Mouse (Mus musculus): ENCODE results near the gene Zfp580.

DNA sequence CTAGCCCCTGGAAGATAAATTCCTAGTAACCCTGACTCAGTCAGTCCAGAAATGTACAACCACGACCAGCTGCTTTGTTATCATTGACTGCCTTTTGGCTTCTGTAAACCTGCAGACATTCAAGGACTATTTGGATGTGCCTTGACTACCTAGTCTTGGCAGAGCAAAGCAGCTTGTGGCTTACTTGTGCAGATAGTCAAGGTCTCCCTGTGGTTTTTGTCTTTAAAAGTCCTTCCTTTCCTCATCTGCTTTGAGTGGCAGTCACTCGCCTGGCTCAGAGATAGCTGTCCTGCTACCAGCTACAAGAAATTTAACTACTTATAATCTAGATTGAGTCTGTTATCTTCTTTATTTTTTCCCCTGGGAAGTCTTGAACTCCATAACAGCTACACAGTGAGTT lies 6.4 kb upstream of the Zfp580 start:
- TF ChIP-seq CTCF (IDR thresholded peaks at IDR 0.05; ENCODE audit: extremely low read depth, insufficient read depth, insufficient read length, insufficient replicate concordance) (no peak), POLR2A (IDR thresholded peaks at IDR 0.05; ENCODE audit: low read depth, low read length) (no peak)

All from spleen, adult 2 months (tissue).